Mouse (Mus musculus) megakaryocyte, adult 5-6 weeks (primary cell): ENCODE measurements around the gene Tyrobp. TPM values are rescaled to one million over a fixed set of nuclear protein-coding genes. Genes with fewer than 3 reads are reported as not detected.

Source experiments
- ATAC-seq: 2 replicates; pipeline ENCODE4 v1.8.0; 2016; ENCODE audit warnings: mild to moderate bottlenecking, inconsistent platforms; ENCODE audit not compliant: poor library complexity, severe bottlenecking
- total RNA-seq, 2 experiments: library from RNA; stranded (forward) in 1 of 2; stranded (reverse) in 1 of 2; fragments of 153-499, 151-499 nt in 1 of 2; fragments of 221-1000, 200-1000 nt in 1 of 2; gene quantifications; 2 replicates each; pipeline versions ENCODE4 v1.2.3 to v1.2.4; 2015 to 2017

The Tyrobp gene
- total RNA-seq (2015) (2,723 and 2,838 TPM in 2 replicates), total RNA-seq (2017) (1,463 and 1,715 TPM in 2 replicates)

- ATAC-seq = peak; percentile 72
These were observed at the start of gene Tyrobp for GRCm38 (mm10) chr7:30413596-30413995. Gene Tyrobp, plus strand, starts transcription at chr7:30413760.

GRCm38 (mm10) chr7:30367466-30367865 is 46.1 kb upstream of the Tyrobp start:
- no peak for ATAC-seq

GRCm38 (mm10) chr7:30373501-30373962 is 40.0 kb upstream of the Tyrobp start:
- ATAC-seq = peak; percentile 100

- no peak for ATAC-seq
These were observed 33.5 kb upstream of the Tyrobp start for GRCm38 (mm10) chr7:30380061-30380460.

GRCm38 (mm10) chr7:30384106-30384505 is 29.5 kb upstream of the Tyrobp start:
- no peak for ATAC-seq

GRCm38 (mm10) chr7:30392746-30393520 is 20.6 kb upstream of the Tyrobp start:
- ATAC-seq = no peak

GRCm38 (mm10) chr7:30393631-30394030 is 19.9 kb upstream of the Tyrobp start:
- ATAC-seq = no peak

- ATAC-seq = peak; percentile 94
These were observed 19.2 kb upstream of the Tyrobp start for GRCm38 (mm10) chr7:30394379-30394778.

- ATAC-seq = 0 out of 2 replicates have a peak, but pooled peaks have one; percentile 37
These were observed 18.7 kb upstream of the Tyrobp start for GRCm38 (mm10) chr7:30394871-30395270.

GRCm38 (mm10) chr7:30399671-30400070 is 13.9 kb upstream of the Tyrobp start:
- no peak for ATAC-seq

- ATAC-seq = no peak
These were observed 11.2 kb upstream of the Tyrobp start for GRCm38 (mm10) chr7:30402343-30402742.

GRCm38 (mm10) chr7:30408639-30409038 is 4.9 kb upstream of the Tyrobp start:
- no peak for ATAC-seq

GRCm38 (mm10) chr7:30409789-30410188 is 3.8 kb upstream of the Tyrobp start:
- no peak for ATAC-seq

GRCm38 (mm10) chr7:30411023-30411422 is 2.5 kb upstream of the Tyrobp start:
- peak; percentile 31 for ATAC-seq

GRCm38 (mm10) chr7:30412735-30413147 is 819 bp upstream of the Tyrobp start:
- peak; percentile 66 for ATAC-seq

- 0 out of 2 replicates have a peak, but pooled peaks have one; percentile 5 for ATAC-seq
These were observed 4.3 kb downstream of the Tyrobp start for GRCm38 (mm10) chr7:30417856-30418255.

GRCm38 (mm10) chr7:30419561-30420499 is 6.3 kb downstream of the Tyrobp start, which contains the start of gene Hcst:
Gene Hcst, minus strand, starts transcription at chr7:30419854.
- ATAC-seq = peak; percentile 57

- no peak for ATAC-seq
These were observed 7.1 kb downstream of the Tyrobp start for GRCm38 (mm10) chr7:30420673-30421072.

GRCm38 (mm10) chr7:30421175-30421889 is 7.8 kb downstream of the Tyrobp start, which contains the start of gene Nfkbid:
Gene Nfkbid, plus strand, starts transcription at chr7:30421732.
- ATAC-seq = peak; percentile 25

- ATAC-seq = peak; percentile 55
These were observed 8.4 kb downstream of the Tyrobp start for GRCm38 (mm10) chr7:30421890-30422435.
